Mouse (Mus musculus) forebrain, embryonic 16.5 days (tissue): Measurements from ENCODE around the gene Gja10. TPM values are rescaled to one million over a fixed set of nuclear protein-coding genes. Genes with fewer than 3 reads are reported as not detected.

Source experiments
- ATAC-seq: fragments of 200-750 bp; cut with Nextera tagmentation; 2 replicates; pipeline ENCODE4 v1.8.0; 2017; ENCODE audit warnings: mild to moderate bottlenecking, moderate library complexity
- H3K27ac ChIP-seq: fragments of 300-500 bp; sonication (generic); 2 replicates; pipeline ENCODE4 v1.5.1; 2014; ENCODE audit warnings: low read length, control low read depth
- H3K27me3 ChIP-seq: fragments of 300-500 bp; sonication (generic); replicated peaks from 2 replicates; pipeline ENCODE4 v1.6.1; 2014; ENCODE audit warnings: low read length; ENCODE audit not compliant: control insufficient read depth, insufficient read depth
- H3K36me3 ChIP-seq: fragments of 300-500 bp; sonication (generic); 2 replicates; pipeline ENCODE4 v1.6.1; 2014; ENCODE audit not compliant: control insufficient read depth, insufficient read depth
- H3K4me1 ChIP-seq: fragments of 300-500 bp; sonication (generic); replicated peaks from 2 replicates; pipeline ENCODE4 v1.6.1; 2014; ENCODE audit warnings: low read length; ENCODE audit not compliant: control insufficient read depth, insufficient read depth
- H3K4me2 ChIP-seq: fragments of 300-500 bp; sonication (generic); 2 replicates; pipeline ENCODE4 v1.6.1; 2014; ENCODE audit warnings: mild to moderate bottlenecking, low read length, control low read depth
- H3K4me3 ChIP-seq: fragments of 300-500 bp; sonication (generic); replicated peaks from 2 replicates; pipeline ENCODE4 v1.5.1; 2014; ENCODE audit warnings: mild to moderate bottlenecking, low read length, control low read depth
- H3K9ac ChIP-seq: fragments of 300-500 bp; sonication (generic); replicated peaks from 2 replicates; pipeline ENCODE4 v1.6.1; 2014; ENCODE audit warnings: low read depth, low read length, control low read depth
- H3K9me3 ChIP-seq: fragments of 300-500 bp; sonication (generic); 2 replicates; pipeline ENCODE4 v1.6.1; 2016; ENCODE audit warnings: low read length; ENCODE audit not compliant: control insufficient read depth
- WGBS: fragments of 180-500 bp; shearing (Covaris S2); extraction: QIAGEN DNeasy Blood & Tissue Kit; methylation state at CpG from one replicate; pipeline ENCODE4 v1.1.7; 2014; 5-methylcytosine and 5-hydroxymethylcytosine counted together
- polyA plus RNA-seq: library from polyadenylated mRNA; unstranded; fragments of >200 nt; fragmentation: Nextera tagmentation; extraction: Ambion mirVana; gene quantifications from 2 replicates; pipeline ENCODE4 v1.2.1, GENCODE M21; 2015

The Gja10 gene
- polyA plus RNA-seq, 1 experiment from 2014 or later: not detected

- Histone ChIP-seq H3K27me3 (no peaks in the 10 kb centered on the region), H3K9ac (no peak overlapping the region), H3K9me3 (no peaks in the 10 kb centered on the region), H3K36me3 (peaks cover 17% of the 10 kb centered on the region), H3K27ac (no peak overlapping the region), H3K4me2 (no peak overlapping the region), H3K4me1 (peaks cover 30% of the 10 kb centered on the region), H3K4me3 (no peak overlapping the region)
- WGBS: 94% methylated on average over 8 of the region's 8 CpGs
- ATAC-seq: no peak
Measured at GRCm38 (mm10) chr4:32564918-32565317, 37.6 kb downstream of the Gja10 start.

- no peak overlapping the region for H3K4me2 ChIP-seq
- peaks cover 24% of the 10 kb centered on the region for H3K4me1 ChIP-seq
- peaks cover 17% of the 10 kb centered on the region for H3K36me3 ChIP-seq
- H3K9me3 ChIP-seq: no peaks in the 10 kb centered on the region
- 87% methylated on average over 7 of the region's 7 CpGs for WGBS
- H3K27me3 ChIP-seq: no peaks in the 10 kb centered on the region
- no peak for ATAC-seq
- H3K9ac ChIP-seq: no peak overlapping the region
- H3K4me3 ChIP-seq: no peak overlapping the region
- no peak overlapping the region for H3K27ac ChIP-seq
Measured at GRCm38 (mm10) chr4:32564416-32564815, 38.1 kb downstream of the Gja10 start.

- no peak overlapping the region for H3K9ac ChIP-seq
- no peak overlapping the region for H3K27ac ChIP-seq
- H3K9me3 ChIP-seq: no peaks in the 10 kb centered on the region
- ATAC-seq: no peak
- no peak overlapping the region for H3K4me2 ChIP-seq
- no peaks in the 10 kb centered on the region for H3K27me3 ChIP-seq
- H3K4me3 ChIP-seq: no peak overlapping the region
- H3K36me3 ChIP-seq: peaks cover 17% of the 10 kb centered on the region
- peaks cover 16% of the 10 kb centered on the region for H3K4me1 ChIP-seq
- WGBS: 93% methylated on average over 35 of the region's 35 CpGs
Measured at GRCm38 (mm10) chr4:32562319-32563115, 40.0 kb downstream of the Gja10 start.

GRCm38 (mm10) chr4:32561555-32562095 is 40.9 kb downstream of the Gja10 start:
- H3K4me2 ChIP-seq: no peak overlapping the region
- H3K9ac ChIP-seq: no peak overlapping the region
- ATAC-seq: 0 out of 2 replicates have a peak, but pooled peaks have one; percentile 28
- H3K36me3 ChIP-seq: peaks cover 17% of the 10 kb centered on the region
- WGBS: 51% methylated on average over 12 of the region's 12 CpGs
- H3K27me3 ChIP-seq: no peaks in the 10 kb centered on the region
- peaks cover 16% of the 10 kb centered on the region for H3K4me1 ChIP-seq
- no peak overlapping the region for H3K4me3 ChIP-seq
- H3K27ac ChIP-seq: peak overlapping the region; percentile 70
- no peaks in the 10 kb centered on the region for H3K9me3 ChIP-seq

GRCm38 (mm10) chr4:32560724-32561554 is 41.6 kb downstream of the Gja10 start:
- peak; percentile 68 for ATAC-seq
- peaks cover 16% of the 10 kb centered on the region for H3K4me1 ChIP-seq
- peak overlapping the region; percentile 70 for H3K27ac ChIP-seq
- H3K4me2 ChIP-seq: no peak overlapping the region
- no peak overlapping the region for H3K4me3 ChIP-seq
- H3K9ac ChIP-seq: no peak overlapping the region
- peaks cover 14% of the 10 kb centered on the region for H3K36me3 ChIP-seq
- no peaks in the 10 kb centered on the region for H3K27me3 ChIP-seq
- H3K9me3 ChIP-seq: no peaks in the 10 kb centered on the region
- whole genome bisulfite sequencing: 40% methylated on average over 8 of the region's 8 CpGs

GRCm38 (mm10) chr4:32560246-32560645 is 42.3 kb downstream of the Gja10 start:
- no peaks in the 10 kb centered on the region for H3K9me3 ChIP-seq
- 63% methylated on average over 6 of the region's 6 CpGs for WGBS
- H3K27me3 ChIP-seq: no peaks in the 10 kb centered on the region
- H3K36me3 ChIP-seq: peaks cover 14% of the 10 kb centered on the region
- H3K4me2 ChIP-seq: no peak overlapping the region
- ATAC-seq: 0 out of 2 replicates have a peak, but pooled peaks have one; percentile 1
- no peak overlapping the region for H3K27ac ChIP-seq
- peaks cover 16% of the 10 kb centered on the region for H3K4me1 ChIP-seq
- no peak overlapping the region for H3K4me3 ChIP-seq
- H3K9ac ChIP-seq: no peak overlapping the region

- Histone ChIP-seq H3K27me3 (no peaks in the 10 kb centered on the region), H3K4me3 (no peak overlapping the region), H3K27ac (no peak overlapping the region), H3K4me2 (no peak overlapping the region), H3K9me3 (no peaks in the 10 kb centered on the region), H3K4me1 (peaks cover under 1% of the 10 kb centered on the region), H3K36me3 (no peaks in the 10 kb centered on the region), H3K9ac (no peak overlapping the region)
- WGBS: 90% methylated on average over 7 of the region's 7 CpGs
- ATAC-seq: no peak
Measured at GRCm38 (mm10) chr4:32555506-32555905, 47.1 kb downstream of the Gja10 start.

GRCm38 (mm10) chr4:32551337-32551736 is 51.2 kb downstream of the Gja10 start:
- Histone ChIP-seq H3K27me3 (no peaks in the 10 kb centered on the region), H3K27ac (no peak overlapping the region), H3K9ac (no peak overlapping the region), H3K4me2 (no peak overlapping the region), H3K36me3 (no peaks in the 10 kb centered on the region), H3K4me1 (no peaks in the 10 kb centered on the region), H3K4me3 (no peak overlapping the region), H3K9me3 (no peaks in the 10 kb centered on the region)
- 39% methylated on average over 4 of the region's 4 CpGs for WGBS
- ATAC-seq: no peak

- ATAC-seq: no peak
Measured at GRCm38 (mm10) chr4:32549150-32549549, 53.4 kb downstream of the Gja10 start.

More at GRCm38 (mm10) chr4:32549150-32549549, 53.4 kb downstream of the Gja10 start:
- WGBS: 86% methylated on average over 1 of the region's 1 CpGs
- Histone ChIP-seq H3K4me2 (no peak overlapping the region), H3K4me3 (no peak overlapping the region), H3K27ac (no peak overlapping the region), H3K27me3 (no peaks in the 10 kb centered on the region), H3K9me3 (no peaks in the 10 kb centered on the region), H3K36me3 (no peaks in the 10 kb centered on the region), H3K9ac (no peak overlapping the region), H3K4me1 (no peaks in the 10 kb centered on the region)
